Mouse (Mus musculus) MEL (cell line): ENCODE data around the gene Vps26a. TPM values are rescaled to one million over a fixed set of nuclear protein-coding genes. Genes with fewer than 3 reads are reported as not detected.

Experiments
- DNase-seq: peaks from one replicate; pipeline ENCODE4 v3.0.0; 2011; ENCODE audit warnings: low read depth, low spot score
- H3K27ac ChIP-seq: 2 replicates; pipeline ENCODE4 v1.5.1; 2012; ENCODE audit warnings: low read depth, mild to moderate bottlenecking, control low read depth, low read length, moderate library complexity; ENCODE audit not compliant: control insufficient read depth
- H3K27me3 ChIP-seq, 2 experiments: fragments of 150-350 bp in 1 of 2; sonication (generic) in 1 of 2; 2 replicates each; pipeline ENCODE4 v1.6.1; 2012; ENCODE audit warnings: low read length in 2 of 2, mild to moderate bottlenecking in 2 of 2, improper control_type of control experiment in 1 of 2, moderate library complexity in 1 of 2; ENCODE audit not compliant: insufficient read depth in 2 of 2, control insufficient read depth in 1 of 2
- H3K36me3 ChIP-seq, 2 experiments: 2 replicates each; pipeline ENCODE4 v1.6.1; 2012 to 2014; ENCODE audit warnings: low read length in 2 of 2, improper control_type of control experiment in 1 of 2, inconsistent platforms in 1 of 2, mild to moderate bottlenecking in 1 of 2; ENCODE audit not compliant: insufficient read depth in 2 of 2, control insufficient read depth in 1 of 2
- H3K4me1 ChIP-seq, 2 experiments: fragments of 150-350 bp in 1 of 2; sonication (generic) in 1 of 2; 2 replicates each; pipeline ENCODE4 v1.6.1; 2012; ENCODE audit warnings: low read length in 2 of 2, improper control_type of control experiment in 1 of 2, mild to moderate bottlenecking in 1 of 2; ENCODE audit not compliant: insufficient read depth in 2 of 2, control insufficient read depth in 1 of 2
- H3K4me3 ChIP-seq, 2 experiments: fragments of 150-350 bp in 1 of 2; sonication (generic) in 1 of 2; 2 replicates each; pipeline ENCODE4 v1.5.1; 2012; ENCODE audit warnings: low read depth in 2 of 2, low read length in 2 of 2, mild to moderate bottlenecking in 2 of 2, moderate library complexity in 2 of 2, control low read depth in 1 of 2, improper control_type of control experiment in 1 of 2; ENCODE audit not compliant: control insufficient read depth in 1 of 2, insufficient read depth in 1 of 2
- H3K79me2 ChIP-seq: 2 replicates; pipeline ENCODE4 v1.6.1; 2012; ENCODE audit warnings: mild to moderate bottlenecking, low read length, moderate library complexity; ENCODE audit not compliant: control insufficient read depth, poor library complexity, insufficient read depth
- H3K9ac ChIP-seq: 2 replicates; pipeline ENCODE4 v1.6.1; 2012; ENCODE audit warnings: low read depth, mild to moderate bottlenecking, control low read depth, low read length, moderate library complexity; ENCODE audit not compliant: control insufficient read depth, poor library complexity, severe bottlenecking
- H3K9me3 ChIP-seq: fragments of 150-350 bp; sonication (generic); replicated peaks from 2 replicates; pipeline ENCODE4 v1.6.1; 2012; ENCODE audit warnings: mild to moderate bottlenecking, low read length, improper control_type of control experiment, moderate library complexity; ENCODE audit not compliant: insufficient read depth
- ELF1 ChIP-seq: IDR thresholded peaks from 2 replicates; pipeline ENCODE4 v1.6.1; 2014; ENCODE audit warnings: low read depth, mild to moderate bottlenecking, inconsistent platforms, low read length, improper control_type of control experiment, moderate library complexity
- GATA1 ChIP-seq: IDR thresholded peaks from 2 replicates; pipeline ENCODE4 v1.6.1; 2011; ENCODE audit warnings: low read depth, low read length, improper control_type of control experiment
- KAT2A ChIP-seq: conservative IDR thresholded peaks from 2 replicates; pipeline ENCODE4 v1.6.1; 2012; ENCODE audit warnings: low read depth, low read length, improper control_type of control experiment, inconsistent platforms
- MAFK ChIP-seq: IDR thresholded peaks from 2 replicates; pipeline ENCODE4 v1.6.1; 2011; ENCODE audit warnings: low read depth, mild to moderate bottlenecking, low read length, improper control_type of control experiment, borderline replicate concordance
- MAX ChIP-seq: IDR thresholded peaks from 2 replicates; pipeline ENCODE4 v1.6.1; 2011; ENCODE audit warnings: low read length, improper control_type of control experiment
- MYC ChIP-seq: IDR thresholded peaks from 2 replicates; pipeline ENCODE4 v1.6.1; 2011; ENCODE audit warnings: low read depth, mild to moderate bottlenecking, low read length, improper control_type of control experiment, moderate library complexity
- NELFE ChIP-seq: IDR thresholded peaks from 2 replicates; pipeline ENCODE4 v1.6.1; 2011; ENCODE audit warnings: low read depth, low read length, improper control_type of control experiment
- NRF1 ChIP-seq: IDR thresholded peaks from 2 replicates; pipeline ENCODE4 v1.6.1; 2014; ENCODE audit warnings: low read depth, mild to moderate bottlenecking, inconsistent platforms, low read length, improper control_type of control experiment, moderate library complexity; ENCODE audit not compliant: poor library complexity, insufficient read depth, severe bottlenecking
- POLR2A ChIP-seq, 2 experiments: IDR thresholded peaks; 2 replicates each; pipeline ENCODE4 v1.6.1; 2011 to 2012; ENCODE audit warnings: low read length in 2 of 2, mild to moderate bottlenecking in 2 of 2, control low read depth in 1 of 2, improper control_type of control experiment in 1 of 2, low read depth in 1 of 2, moderate library complexity in 1 of 2; ENCODE audit not compliant: control insufficient read depth in 1 of 2, insufficient read depth in 1 of 2, poor library complexity in 1 of 2
- POLR2AphosphoS2 ChIP-seq: IDR thresholded peaks from 2 replicates; pipeline ENCODE4 v1.6.1; 2011; ENCODE audit warnings: low read length, improper control_type of control experiment
- POLR2AphosphoS5 ChIP-seq: IDR thresholded peaks from 2 replicates; pipeline ENCODE4 v1.6.1; 2012; ENCODE audit warnings: low read depth, borderline replicate concordance, mild to moderate bottlenecking, inconsistent platforms, low read length, moderate library complexity, mixed read lengths
- RAD21 ChIP-seq: IDR thresholded peaks from 2 replicates; pipeline ENCODE4 v1.6.1; 2011; ENCODE audit warnings: mild to moderate bottlenecking, low read depth, low read length, improper control_type of control experiment
- RCOR1 ChIP-seq: IDR thresholded peaks from 2 replicates; pipeline ENCODE4 v1.6.1; 2012; ENCODE audit warnings: low read depth, mild to moderate bottlenecking, inconsistent platforms, low read length, improper control_type of control experiment
- SIN3A ChIP-seq: IDR thresholded peaks from 2 replicates; pipeline ENCODE4 v1.6.1; 2012; ENCODE audit warnings: low read length, improper control_type of control experiment, inconsistent platforms
- SMC3 ChIP-seq: IDR thresholded peaks from 2 replicates; pipeline ENCODE4 v1.6.1; 2011; ENCODE audit warnings: low read depth, low read length, improper control_type of control experiment
- UBTF ChIP-seq: IDR thresholded peaks from 2 replicates; pipeline ENCODE4 v1.6.1; 2012; ENCODE audit warnings: low read depth, mild to moderate bottlenecking, inconsistent platforms, low read length, improper control_type of control experiment, moderate library complexity, borderline replicate concordance; ENCODE audit not compliant: insufficient read depth
- USF1 ChIP-seq: IDR thresholded peaks from 2 replicates; pipeline ENCODE4 v1.6.1; 2014; ENCODE audit warnings: low read depth, mild to moderate bottlenecking, inconsistent platforms, low read length, improper control_type of control experiment, moderate library complexity
- ZC3H11A ChIP-seq: IDR thresholded peaks from 2 replicates; pipeline ENCODE4 v1.6.1; 2012; ENCODE audit warnings: low read depth, mild to moderate bottlenecking, inconsistent platforms, low read length, improper control_type of control experiment
- ZKSCAN1 ChIP-seq: IDR thresholded peaks from 2 replicates; pipeline ENCODE4 v1.6.1; 2012; ENCODE audit warnings: low read depth, mild to moderate bottlenecking, inconsistent platforms, low read length, improper control_type of control experiment, moderate library complexity
- ZMIZ1 ChIP-seq: IDR thresholded peaks from 2 replicates; pipeline ENCODE4 v1.6.1; 2012; ENCODE audit warnings: low read depth, mild to moderate bottlenecking, inconsistent platforms, low read length, improper control_type of control experiment, moderate library complexity
- ZNF384 ChIP-seq: IDR thresholded peaks from 2 replicates; pipeline ENCODE4 v1.6.1; 2012; ENCODE audit warnings: low read depth, mild to moderate bottlenecking, inconsistent platforms, low read length, improper control_type of control experiment
- polyA plus RNA-seq, 2 experiments: library from polyadenylated mRNA; stranded (reverse) in 1 of 2; unstranded in 1 of 2; fragments of >175 nt in 1 of 2; fragments of >200 nt in 1 of 2; gene quantifications; 2 replicates each; pipeline versions ENCODE4 v1.2.1 to v1.2.4; 2012; ENCODE audit warnings: low replicate concordance in 2 of 2, low read depth in 1 of 2; ENCODE audit not compliant: insufficient read length in 2 of 2, insufficient read depth in 1 of 2, missing spikeins in 1 of 2
- total RNA-seq: library from RNA; depleted of rRNA; stranded (reverse); fragments of 300-350 nt; gene quantifications from 2 replicates; pipeline ENCODE4 v1.2.3, GENCODE M21; 2012

Gene Vps26a
- total and polyA plus RNA-seq, 3 experiments = 34.2 to 64.1 TPM; not detected in 1

DNA sequence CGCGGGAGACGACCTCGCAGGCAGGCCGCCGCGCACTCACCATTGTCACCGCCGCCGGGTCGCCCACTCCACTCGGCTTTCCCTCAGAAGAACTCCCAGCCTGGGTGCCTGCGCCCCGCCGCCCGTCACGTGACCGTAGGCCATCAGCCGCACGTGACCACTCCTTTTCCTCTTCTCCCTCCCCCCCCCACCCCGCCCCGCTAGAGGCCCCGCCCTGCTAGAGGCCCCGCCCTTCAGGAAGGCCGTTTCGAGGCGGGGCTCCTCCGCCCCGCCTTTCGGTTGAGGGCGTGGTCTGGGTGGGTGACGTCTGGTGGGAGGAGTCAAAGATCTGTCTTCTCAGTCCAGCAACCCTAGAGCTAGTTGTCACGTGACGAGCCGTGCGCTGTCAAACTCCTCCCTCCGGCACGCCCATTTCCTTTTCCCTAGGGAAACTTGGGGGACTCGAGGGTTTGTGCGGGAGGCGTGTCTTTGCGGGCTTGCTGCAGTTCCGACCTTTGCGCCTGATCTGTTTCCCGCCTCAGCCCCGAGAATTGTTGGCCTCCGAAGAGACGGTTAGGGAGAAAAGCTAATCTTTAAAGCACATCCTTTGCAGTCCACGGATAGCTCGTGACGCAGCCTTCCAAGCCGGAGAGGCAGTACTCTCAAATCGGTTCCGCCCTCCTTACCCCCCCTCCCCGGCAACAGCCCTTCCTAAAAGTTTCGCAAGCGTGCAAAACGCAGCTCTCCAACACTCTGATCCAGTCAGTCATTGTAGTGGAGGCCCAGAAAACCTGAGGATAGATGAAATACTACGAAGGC is at the start of gene Vps26a (continued):
- no peak for TF ChIP-seq SMC3
- peak; percentile 18; the same call in 1 of the 2 replicates for TF ChIP-seq POLR2AphosphoS2
- no peak for TF ChIP-seq MAFK

DNA sequence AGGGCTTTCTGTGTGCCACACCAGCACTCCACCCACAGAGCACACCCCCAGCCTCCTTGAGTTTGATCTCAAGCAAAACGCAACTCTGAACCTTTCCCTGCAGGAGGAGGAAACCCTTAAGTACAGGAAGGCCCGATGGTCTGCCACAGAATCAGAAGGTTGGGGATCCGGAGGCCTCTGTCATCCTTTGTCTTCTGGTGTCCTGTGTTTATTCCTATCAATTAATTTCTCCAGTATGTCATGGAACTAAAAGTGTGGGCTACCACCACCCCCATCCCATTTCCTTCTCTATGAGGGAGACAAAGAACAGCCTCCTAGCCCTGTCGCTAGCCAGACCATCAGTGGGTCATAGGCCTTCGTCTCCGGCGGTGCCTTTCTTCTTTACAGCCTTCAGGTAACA is 47.9 kb upstream of the Vps26a start:
- no peak for TF ChIP-seq KAT2A
- no peak for TF ChIP-seq ELF1
- no peak for TF ChIP-seq ZMIZ1
- TF ChIP-seq USF1 = no peak
- no peak for TF ChIP-seq SIN3A
- TF ChIP-seq MYC = no peak
- no peak for TF ChIP-seq MAX
- TF ChIP-seq POLR2A (IDR thresholded peaks at IDR 0.05; ENCODE audit: control insufficient read depth in 1 of 2, insufficient read depth in 1 of 2, low read depth in 1 of 2, low read length in 2 of 2, poor library complexity in 1 of 2) = no peak
- TF ChIP-seq RCOR1 = no peak
- TF ChIP-seq ZKSCAN1 = no peak
- no peak for TF ChIP-seq POLR2AphosphoS5
- TF ChIP-seq UBTF = no peak
- no peak for TF ChIP-seq ZNF384
- TF ChIP-seq NRF1 = no peak
- TF ChIP-seq NELFE = no peak
- no peak for TF ChIP-seq GATA1
- no peak for TF ChIP-seq ZC3H11A
- no peak for TF ChIP-seq RAD21
- DNase-seq = no peak
- H3K4me1 ChIP-seq = peaks cover 0 to 10% of the 10 kb centered on the region in 2 experiments; a peak in 3 of 4 replicates
- H3K27me3 ChIP-seq = no peaks in the 10 kb centered on the region
- no peaks in the 10 kb centered on the region for H3K9me3 ChIP-seq
- H3K27ac ChIP-seq = no peak overlapping the region
- no peaks in the 10 kb centered on the region; a peak in 1 of 4 replicates for H3K36me3 ChIP-seq
- no peaks in the 10 kb centered on the region for H3K79me2 ChIP-seq
- H3K4me3 ChIP-seq = no peak overlapping the region
- H3K9ac ChIP-seq = no peak overlapping the region
